Mouse (Mus musculus) left cerebral cortex, postnatal 10 days (tissue): Measurements from ENCODE around the gene Esr1. TPM values are rescaled to one million over a fixed set of nuclear protein-coding genes. Genes with fewer than 3 reads are reported as not detected.
"Not testable (repeated sequence)": the region's sequence is repeated elsewhere in the genome, so short reads cannot be mapped to it uniquely, and the experiment has no call there.

Experiments used
- DNase-seq, 2 experiments: peaks; one replicate each; pipeline ENCODE4 v3.0.0; 2021 to 2022; ENCODE audit warnings: low spot score in 2 of 2, mixed read lengths in 1 of 2; ENCODE audit errors: extremely low spot score in 1 of 2
- intact Hi-C: fragments of 180-260 bp; cut with DNase I; formaldehyde crosslinking; loops from one replicate; pipeline ENCODE4 v1.15.1; 2025
- total RNA-seq, 2 experiments: library from RNA; stranded (reverse); gene quantifications; 2 replicates each; pipeline ENCODE4 v1.2.3; 2021

The Esr1 gene
- total RNA-seq, 2 experiments from 2014 or later, result 2.3 to 3.4 TPM

GRCm38 (mm10) chr10:4671876-4672275, 60.5 kb downstream of the Esr1 start:
- intact Hi-C loops, result no loop called here

GRCm38 (mm10) chr10:4673311-4673816, 62.0 kb downstream of the Esr1 start:
- no peak for DNase-seq
- intact Hi-C loops, result no loop called here

More at GRCm38 (mm10) chr10:4671876-4672275, 60.5 kb downstream of the Esr1 start:
- no peak for DNase-seq

GRCm38 (mm10) chr10:4674983-4675592, 63.7 kb downstream of the Esr1 start:
- intact Hi-C loops, result not testable (repeated sequence)
- DNase-seq, result peak; percentile 28 to 35

- DNase-seq, result no peak
- intact Hi-C loops, result no loop called here
Measured at GRCm38 (mm10) chr10:4683106-4683505, 71.7 kb downstream of the Esr1 start.

GRCm38 (mm10) chr10:4683711-4684265, 72.4 kb downstream of the Esr1 start:
- intact Hi-C loops, result no loop called here
- no peak for DNase-seq

- no peak for DNase-seq
- intact Hi-C loops, result no loop called here
Measured at GRCm38 (mm10) chr10:4694336-4694865, 83.0 kb downstream of the Esr1 start.

GRCm38 (mm10) chr10:4709915-4710314, 98.5 kb downstream of the Esr1 start:
- intact Hi-C loops, result no loop called here
- peak; percentile 3 to 40 for DNase-seq

GRCm38 (mm10) chr10:4711434-4711833, 100.0 kb downstream of the Esr1 start:
- no peak for DNase-seq
- intact Hi-C loops, result no loop called here

- peak in 1 of 2 experiments; percentile 33 for DNase-seq
- intact Hi-C loops, result no loop called here
Measured at GRCm38 (mm10) chr10:4712061-4712908, 100.9 kb downstream of the Esr1 start.

GRCm38 (mm10) chr10:4713398-4713797, 102.0 kb downstream of the Esr1 start:
- intact Hi-C loops, result no loop called here
- no peak for DNase-seq

- intact Hi-C loops, result no loop called here
- no peak for DNase-seq
Measured at GRCm38 (mm10) chr10:4724851-4725250, 113.5 kb downstream of the Esr1 start.

GRCm38 (mm10) chr10:4726141-4726540, 114.7 kb downstream of the Esr1 start:
- DNase-seq, result no peak
- intact Hi-C loops, result no loop called here

GRCm38 (mm10) chr10:4732328-4732727, 120.9 kb downstream of the Esr1 start:
- DNase-seq, result no peak
- intact Hi-C loops, result no loop called here

GRCm38 (mm10) chr10:4733987-4734386, 122.6 kb downstream of the Esr1 start:
- DNase-seq, result no peak
- intact Hi-C loops, result no loop called here

GRCm38 (mm10) chr10:4734942-4735341, 123.5 kb downstream of the Esr1 start:
- DNase-seq, result no peak
- intact Hi-C loops, result no loop called here

GRCm38 (mm10) chr10:4738311-4738710, 126.9 kb downstream of the Esr1 start:
- intact Hi-C loops, result no loop called here
- no peak for DNase-seq

GRCm38 (mm10) chr10:4751091-4751490, 139.7 kb downstream of the Esr1 start:
- intact Hi-C loops, DNase-seq: not testable (repeated sequence)

GRCm38 (mm10) chr10:4752977-4753376, 141.6 kb downstream of the Esr1 start:
- no peak for DNase-seq
- intact Hi-C loops, result no loop called here

GRCm38 (mm10) chr10:4775541-4775940, 164.1 kb downstream of the Esr1 start:
- intact Hi-C loops, result no loop called here

More at GRCm38 (mm10) chr10:4775541-4775940, 164.1 kb downstream of the Esr1 start:
- no peak for DNase-seq
